Mouse (Mus musculus): ENCODE results near the gene Marc1. TPM values are rescaled to one million over a fixed set of nuclear protein-coding genes. Genes with fewer than 3 reads are reported as not detected.
A peak's percentile ranks its signal among the peaks of the same experiment; 100 is the strongest.

Gene Marc1
- 0.15 TPM in 2 replicates for polyA plus RNA-seq (2015; fragmentation: Nextera tagmentation; extraction: Ambion mirVana)

DNA sequence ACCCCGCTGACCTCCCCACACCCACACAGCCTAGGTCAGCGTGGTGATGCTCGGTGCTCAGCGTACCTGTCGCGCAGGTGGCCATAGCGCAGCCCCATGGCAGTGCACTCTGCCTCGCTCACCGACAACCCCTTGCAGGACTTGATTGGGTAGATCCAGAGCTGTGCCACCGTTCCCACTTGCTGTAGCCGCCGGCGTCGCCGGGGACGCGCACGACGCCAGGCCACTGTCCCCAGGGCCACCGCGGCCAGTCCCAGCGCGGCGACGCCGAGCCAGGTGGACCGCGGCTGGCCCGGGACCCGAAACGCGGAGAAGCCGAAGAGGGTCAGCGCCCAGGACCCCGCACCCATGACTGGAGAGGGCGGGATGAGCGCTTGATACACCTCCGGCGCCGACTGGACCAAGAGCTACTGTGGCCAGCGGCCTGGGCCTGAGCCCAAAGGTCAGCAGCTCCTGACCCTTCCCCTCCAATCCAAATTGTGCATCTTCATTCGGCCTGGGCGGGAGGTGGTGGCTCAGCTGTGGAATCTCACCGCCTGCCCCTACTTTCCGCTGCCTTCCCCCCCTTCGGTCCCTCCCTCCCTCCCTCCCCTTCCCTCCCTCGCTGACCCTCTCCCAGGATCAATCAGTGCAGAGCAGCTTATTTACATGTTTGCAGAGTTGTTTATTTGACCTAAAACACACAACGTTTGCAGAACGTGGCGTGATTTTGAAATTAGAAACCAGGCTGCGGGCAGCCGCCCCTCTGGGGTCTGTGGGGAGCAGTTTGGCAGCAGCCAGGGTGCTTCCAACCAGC is at the start of gene Marc1:
Gene Marc1, minus strand, starts transcription at position 534 of the 796 bp plus-strand sequence.
- Histone ChIP-seq H3K4me1 (ENCODE audit: control insufficient read depth, insufficient read depth, low read length) (peaks cover 9% of the 10 kb centered on the region; the same call in 1 of the 2 replicates), H3K4me2 (ENCODE audit: low read length) (peak within 1 kb of the TSS; percentile 55), H3K4me3 (ENCODE audit: low read depth, low read length) (peak within 1 kb of the TSS; percentile 37), H3K9ac (ENCODE audit: low read depth, low read length) (peak within 1 kb of the TSS; percentile 47), H3K27me3 (ENCODE audit: control insufficient read depth, insufficient read depth, low read depth, low read length) (no peaks in the 10 kb centered on the region; the same call in 1 of the 2 replicates), H3K9me3 (replicated peaks; ENCODE audit: control insufficient read depth, low read length, poor library complexity, severe bottlenecking) (no peaks in the 10 kb centered on the region), H3K27ac (ENCODE audit: low read length) (no peak within 1 kb of the TSS), H3K36me3 (ENCODE audit: control insufficient read depth, insufficient read depth, low read length) (no peaks in the 10 kb centered on the region)
- no peak for ATAC-seq
- WGBS, result 7% methylated on average over 52 of the region's 52 CpGs

DNA sequence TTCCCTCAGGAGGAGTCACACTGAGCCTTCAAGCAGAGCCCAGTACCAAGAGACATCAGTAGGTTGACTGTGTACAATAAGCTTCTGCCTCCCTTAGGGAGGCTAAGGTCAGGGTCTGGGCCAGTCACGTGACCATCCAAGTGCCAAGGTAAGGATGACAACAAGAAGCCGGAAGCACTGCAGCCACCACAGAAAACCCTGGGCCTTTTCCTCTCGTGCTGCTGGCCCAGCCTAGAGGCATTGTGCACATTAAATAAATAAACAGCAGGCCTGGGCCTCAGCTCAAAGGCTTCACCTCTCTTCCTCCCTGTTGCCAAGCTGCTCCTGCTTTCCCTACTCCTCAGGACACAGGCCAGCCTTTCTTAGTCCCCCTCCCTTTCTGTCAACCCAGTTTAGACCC is 49.2 kb upstream of the Marc1 start:
- no peaks in the 10 kb centered on the region for H3K9me3 ChIP-seq (replicated peaks; ENCODE audit: control insufficient read depth, low read length, poor library complexity, severe bottlenecking)
- 65% methylated on average over 3 of the region's 3 CpGs for WGBS

GRCm38 (mm10) chr1:184858253-184858652 is 47.1 kb upstream of the Marc1 start:
- ATAC-seq, result no peak
- Histone ChIP-seq H3K4me1 (ENCODE audit: control insufficient read depth, insufficient read depth, low read length) (no peaks in the 10 kb centered on the region), H3K27ac (ENCODE audit: low read length) (no peak overlapping the region), H3K9ac (ENCODE audit: low read depth, low read length) (no peak overlapping the region), H3K4me3 (ENCODE audit: low read depth, low read length) (no peak overlapping the region), H3K9me3 (replicated peaks; ENCODE audit: control insufficient read depth, low read length, poor library complexity, severe bottlenecking) (no peaks in the 10 kb centered on the region), H3K4me2 (ENCODE audit: low read length) (no peak overlapping the region), H3K36me3 (ENCODE audit: control insufficient read depth, insufficient read depth, low read length) (no peaks in the 10 kb centered on the region), H3K27me3 (ENCODE audit: control insufficient read depth, insufficient read depth, low read depth, low read length) (no peaks in the 10 kb centered on the region)
- WGBS, result 83% methylated on average over 1 of the region's 1 CpGs

More for the DNA sequence above, 49.2 kb upstream of the Marc1 start:
- Histone ChIP-seq H3K27me3 (ENCODE audit: control insufficient read depth, insufficient read depth, low read depth, low read length) (no peaks in the 10 kb centered on the region), H3K4me2 (ENCODE audit: low read length) (no peak overlapping the region), H3K36me3 (ENCODE audit: control insufficient read depth, insufficient read depth, low read length) (no peaks in the 10 kb centered on the region), H3K4me1 (ENCODE audit: control insufficient read depth, insufficient read depth, low read length) (no peaks in the 10 kb centered on the region), H3K27ac (ENCODE audit: low read length) (no peak overlapping the region), H3K9ac (ENCODE audit: low read depth, low read length) (no peak overlapping the region), H3K4me3 (ENCODE audit: low read depth, low read length) (no peak overlapping the region)
- ATAC-seq, result no peak

- H3K9me3 ChIP-seq (replicated peaks; ENCODE audit: control insufficient read depth, low read length, poor library complexity, severe bottlenecking), result no peaks in the 10 kb centered on the region
- no peak overlapping the region for H3K4me2 ChIP-seq (ENCODE audit: low read length)
- no peak overlapping the region for H3K9ac ChIP-seq (ENCODE audit: low read depth, low read length)
- no peak for ATAC-seq
- peaks cover under 1% of the 10 kb centered on the region; the same call in 1 of the 2 replicates for H3K4me1 ChIP-seq (ENCODE audit: control insufficient read depth, insufficient read depth, low read length)
- H3K4me3 ChIP-seq (ENCODE audit: low read depth, low read length), result no peak overlapping the region
- H3K27me3 ChIP-seq (ENCODE audit: control insufficient read depth, insufficient read depth, low read depth, low read length), result no peaks in the 10 kb centered on the region
- 91% methylated on average over 9 of the region's 9 CpGs for WGBS
- H3K36me3 ChIP-seq (ENCODE audit: control insufficient read depth, insufficient read depth, low read length), result no peaks in the 10 kb centered on the region
- no peak overlapping the region for H3K27ac ChIP-seq (ENCODE audit: low read length)
Measured at GRCm38 (mm10) chr1:184857216-184857615, 46.1 kb upstream of the Marc1 start.

DNA sequence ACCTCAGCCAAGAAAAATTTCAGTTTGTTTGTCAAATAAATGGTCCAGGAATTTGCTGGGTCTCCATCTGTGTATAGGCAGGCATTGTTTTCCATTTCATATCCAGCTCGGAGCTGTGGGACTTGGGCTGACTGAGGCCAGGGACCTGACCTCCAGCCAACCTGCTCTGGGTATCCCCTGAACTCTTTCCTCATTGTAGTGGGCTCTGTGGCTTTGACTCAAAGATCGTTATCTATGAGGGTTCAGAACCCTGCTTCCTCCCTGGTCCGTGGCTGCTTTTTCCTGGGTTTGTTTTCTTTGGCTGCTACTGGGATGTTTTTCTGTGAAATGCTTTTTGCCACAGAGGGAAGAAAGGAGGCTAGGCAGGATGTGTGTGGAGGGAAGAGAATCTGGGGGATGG is 42.8 kb upstream of the Marc1 start:
- H3K27me3 ChIP-seq (ENCODE audit: control insufficient read depth, insufficient read depth, low read depth, low read length), result peaks cover 4% of the 10 kb centered on the region; the same call in 1 of the 2 replicates
- no peak overlapping the region for H3K4me2 ChIP-seq (ENCODE audit: low read length)
- no peak overlapping the region for H3K9ac ChIP-seq (ENCODE audit: low read depth, low read length)
- no peak overlapping the region for H3K4me3 ChIP-seq (ENCODE audit: low read depth, low read length)
- 75% methylated on average over 3 of the region's 3 CpGs for WGBS
- H3K27ac ChIP-seq (ENCODE audit: low read length), result no peak overlapping the region
- H3K4me1 ChIP-seq (ENCODE audit: control insufficient read depth, insufficient read depth, low read length), result peaks cover 5% of the 10 kb centered on the region; the same call in 1 of the 2 replicates
- no peaks in the 10 kb centered on the region for H3K36me3 ChIP-seq (ENCODE audit: control insufficient read depth, insufficient read depth, low read length)
- no peak for ATAC-seq
- no peaks in the 10 kb centered on the region for H3K9me3 ChIP-seq (replicated peaks; ENCODE audit: control insufficient read depth, low read length, poor library complexity, severe bottlenecking)

DNA sequence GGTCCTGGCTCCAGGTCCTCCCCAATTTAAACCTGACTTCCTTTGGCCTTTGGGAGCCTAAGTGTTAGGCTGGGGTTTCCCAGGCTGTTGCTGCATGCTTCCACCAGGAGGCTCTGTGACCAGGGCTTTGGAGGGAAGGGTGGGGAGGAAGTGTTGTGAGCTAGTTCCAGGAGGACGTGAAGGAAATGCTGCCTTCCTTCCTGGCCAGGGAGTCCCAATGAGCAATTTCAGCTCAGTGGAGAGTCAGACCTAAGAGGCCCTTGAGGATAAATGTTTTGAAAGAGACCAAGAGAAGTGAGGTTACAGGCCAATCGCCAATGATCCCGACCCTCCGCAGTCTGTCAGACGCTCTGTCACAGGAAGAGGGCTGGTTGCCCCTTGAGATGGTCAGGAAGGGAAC is 42.2 kb upstream of the Marc1 start:
- H3K27me3 ChIP-seq (ENCODE audit: control insufficient read depth, insufficient read depth, low read depth, low read length), result peaks cover 4% of the 10 kb centered on the region
- WGBS, result 37% methylated on average over 5 of the region's 5 CpGs
- no peak for ATAC-seq
- H3K4me1 ChIP-seq (ENCODE audit: control insufficient read depth, insufficient read depth, low read length), result peaks cover 5% of the 10 kb centered on the region; the same call in 1 of the 2 replicates
- H3K9ac ChIP-seq (ENCODE audit: low read depth, low read length), result no peak overlapping the region
- H3K36me3 ChIP-seq (ENCODE audit: control insufficient read depth, insufficient read depth, low read length), result no peaks in the 10 kb centered on the region
- H3K4me2 ChIP-seq (ENCODE audit: low read length), result 0 out of 2 replicates have a peak overlapping the region, but pooled peaks have one; percentile 13
- no peak overlapping the region for H3K4me3 ChIP-seq (ENCODE audit: low read depth, low read length)
- H3K27ac ChIP-seq (ENCODE audit: low read length), result no peak overlapping the region
- H3K9me3 ChIP-seq (replicated peaks; ENCODE audit: control insufficient read depth, low read length, poor library complexity, severe bottlenecking), result no peaks in the 10 kb centered on the region

DNA sequence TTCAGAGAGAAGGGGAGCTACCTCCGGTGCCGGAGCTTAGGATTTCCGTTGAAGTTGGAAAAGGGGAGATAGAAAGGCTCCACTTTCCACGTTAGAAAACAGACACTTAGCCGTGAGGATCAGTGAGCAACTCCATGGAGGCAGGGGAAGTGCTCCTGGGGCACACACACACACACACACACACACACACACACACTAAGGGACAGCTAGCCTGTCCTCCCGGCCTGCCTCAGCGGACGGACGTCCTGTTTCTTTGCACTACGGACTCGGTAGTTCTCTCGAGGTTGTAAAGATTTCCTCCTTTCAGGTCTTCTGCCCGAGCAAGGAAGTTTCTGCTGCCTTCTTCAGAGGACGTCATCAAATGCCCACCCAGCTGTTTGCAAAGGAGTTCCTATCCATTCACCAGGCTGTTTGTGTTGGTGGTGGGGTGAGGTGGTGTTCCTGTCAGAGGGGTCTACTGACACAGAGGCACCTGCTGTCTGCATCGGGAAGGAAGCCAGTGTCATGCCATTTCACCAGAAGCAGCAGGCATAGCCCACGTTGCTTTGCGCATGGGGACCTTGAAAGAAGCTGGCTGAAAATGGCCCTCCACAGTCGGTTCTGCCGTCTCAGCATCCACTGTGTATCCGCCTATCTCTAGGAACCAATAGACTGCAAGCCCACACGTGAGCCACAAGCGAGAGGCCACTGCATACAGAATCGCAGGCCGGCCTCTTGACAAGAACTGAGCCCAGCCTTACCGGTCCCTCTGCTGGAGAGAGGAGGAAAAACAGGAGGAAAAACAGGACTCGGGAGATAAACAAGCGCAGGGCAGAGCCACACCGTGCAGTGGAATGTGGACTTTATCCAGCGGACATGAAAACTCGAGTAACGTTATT is 40.9 kb upstream of the Marc1 start:
- Histone ChIP-seq H3K4me2 (ENCODE audit: low read length) (peak overlapping the region; percentile 56), H3K27ac (ENCODE audit: low read length) (peak overlapping the region; percentile 38; the same call in 1 of the 2 replicates), H3K27me3 (ENCODE audit: control insufficient read depth, insufficient read depth, low read depth, low read length) (peaks cover 7% of the 10 kb centered on the region), H3K4me1 (ENCODE audit: control insufficient read depth, insufficient read depth, low read length) (peaks cover 5% of the 10 kb centered on the region; the same call in 1 of the 2 replicates), H3K9ac (ENCODE audit: low read depth, low read length) (peak overlapping the region; percentile 47; the same call in 1 of the 2 replicates), H3K4me3 (ENCODE audit: low read depth, low read length) (peak overlapping the region; percentile 30), H3K36me3 (ENCODE audit: control insufficient read depth, insufficient read depth, low read length) (no peaks in the 10 kb centered on the region), H3K9me3 (replicated peaks; ENCODE audit: control insufficient read depth, low read length, poor library complexity, severe bottlenecking) (no peaks in the 10 kb centered on the region)
- peak; percentile 95 for ATAC-seq
- WGBS, result 14% methylated on average over 31 of the region's 31 CpGs

DNA sequence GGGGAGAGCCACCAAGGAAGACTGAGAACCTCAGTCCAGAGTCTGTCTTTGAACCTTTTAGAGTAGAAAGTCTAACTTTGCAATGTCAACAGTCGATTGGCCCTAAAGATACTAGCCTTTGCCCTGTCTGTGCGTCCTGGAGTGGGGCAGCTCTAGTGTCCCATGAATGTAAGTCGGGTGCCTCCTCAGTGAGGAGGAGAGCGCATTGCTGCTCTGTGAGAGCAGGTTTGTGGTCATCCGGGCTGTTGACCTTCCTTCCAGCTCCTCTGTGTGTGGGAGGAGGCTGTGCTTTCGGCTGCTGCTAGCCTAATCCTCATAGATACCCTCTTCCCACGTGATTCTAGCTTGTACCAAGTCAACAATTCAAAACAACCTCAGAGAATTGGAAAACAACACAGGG is 40.1 kb upstream of the Marc1 start:
- no peak overlapping the region for H3K4me2 ChIP-seq (ENCODE audit: low read length)

More for the DNA sequence above, 40.1 kb upstream of the Marc1 start:
- ATAC-seq, result no peak
- Histone ChIP-seq H3K4me1 (ENCODE audit: control insufficient read depth, insufficient read depth, low read length) (peaks cover 10% of the 10 kb centered on the region), H3K27ac (ENCODE audit: low read length) (0 out of 2 replicates have a peak overlapping the region, but pooled peaks have one; percentile 3), H3K27me3 (ENCODE audit: control insufficient read depth, insufficient read depth, low read depth, low read length) (peaks cover 7% of the 10 kb centered on the region), H3K4me3 (ENCODE audit: low read depth, low read length) (no peak overlapping the region), H3K9me3 (replicated peaks; ENCODE audit: control insufficient read depth, low read length, poor library complexity, severe bottlenecking) (no peaks in the 10 kb centered on the region), H3K9ac (ENCODE audit: low read depth, low read length) (no peak overlapping the region), H3K36me3 (ENCODE audit: control insufficient read depth, insufficient read depth, low read length) (no peaks in the 10 kb centered on the region)
- 40% methylated on average over 7 of the region's 7 CpGs for WGBS
